Mouse (Mus musculus): ENCODE measurements around the gene Mad2l2. TPM values are rescaled to one million over a fixed set of nuclear protein-coding genes. Genes with fewer than 3 reads are reported as not detected.
A peak's percentile ranks its signal among the peaks of the same experiment; 100 is the strongest.
"Not testable (repeated sequence)": the region's sequence is repeated elsewhere in the genome, so short reads cannot be mapped to it uniquely, and the experiment has no call there.

The Mad2l2 gene
- polyA plus RNA-seq, 1 experiment from 2014 or later, result 96.6 TPM

- Histone ChIP-seq H3K36me3 (ENCODE audit: poor library complexity, severe bottlenecking) (no peaks in the 10 kb centered on the region), H3K9me3 (replicated peaks) (no peaks in the 10 kb centered on the region), H3K4me2 (no peak overlapping the region), H3K9ac (no peak overlapping the region), H3K4me3 (no peak overlapping the region), H3K4me1 (peaks cover 22% of the 10 kb centered on the region), H3K27ac (no peak overlapping the region), H3K27me3 (peaks cover 30% of the 10 kb centered on the region)
- no peak for ATAC-seq
- 62% methylated on average over 4 of the region's 4 CpGs for WGBS
These were observed 55.6 kb downstream of the Mad2l2 start for GRCm38 (mm10) chr4:148185819-148186218.

- H3K27ac ChIP-seq; ATAC-seq; H3K36me3 ChIP-seq (ENCODE audit: poor library complexity, severe bottlenecking); H3K9ac ChIP-seq; H3K9me3 ChIP-seq (replicated peaks); H3K4me3 ChIP-seq; H3K4me2 ChIP-seq: not testable (repeated sequence)
- Histone ChIP-seq H3K27me3 (peaks cover 28% of the 10 kb centered on the region), H3K4me1 (peaks cover 12% of the 10 kb centered on the region)
- WGBS, result 85% methylated on average over 1 of the region's 1 CpGs
These were observed 58.6 kb downstream of the Mad2l2 start for GRCm38 (mm10) chr4:148188767-148189166.

- ATAC-seq, result peak; percentile 41; the same call in 1 of the 2 replicates
- H3K9ac ChIP-seq, result no peak overlapping the region
- H3K36me3 ChIP-seq (ENCODE audit: poor library complexity, severe bottlenecking), result no peaks in the 10 kb centered on the region
- H3K27me3 ChIP-seq, result 0 out of 2 replicates have a peak, but pooled peaks cover 3% of the 10 kb centered on the region
- WGBS, result 41% methylated on average over 11 of the region's 11 CpGs
- no peak overlapping the region for H3K4me3 ChIP-seq
- peaks cover 6% of the 10 kb centered on the region; the same call in 1 of the 2 replicates for H3K4me1 ChIP-seq
- H3K27ac ChIP-seq, result no peak overlapping the region
- no peak overlapping the region for H3K4me2 ChIP-seq
- no peaks in the 10 kb centered on the region for H3K9me3 ChIP-seq (replicated peaks)
These were observed 62.6 kb downstream of the Mad2l2 start for GRCm38 (mm10) chr4:148192707-148193245.

- Histone ChIP-seq H3K4me3 (no peak overlapping the region), H3K27ac (no peak overlapping the region), H3K27me3 (0 out of 2 replicates have a peak, but pooled peaks cover 6% of the 10 kb centered on the region), H3K36me3 (ENCODE audit: poor library complexity, severe bottlenecking) (no peaks in the 10 kb centered on the region), H3K9me3 (replicated peaks) (no peaks in the 10 kb centered on the region), H3K4me2 (no peak overlapping the region), H3K9ac (no peak overlapping the region), H3K4me1 (peaks cover 11% of the 10 kb centered on the region)
- ATAC-seq, result no peak
These were observed 64.2 kb downstream of the Mad2l2 start for GRCm38 (mm10) chr4:148194400-148194799.

Small RNA genes lying within 50 kb of the gene (microRNA-seq; reads per million reads assigned to microRNA genes)
- gene Mir7022, result not detected

Other genes starting within 250 kb of the Mad2l2 start
- gene Mfn2, start 225.7 kb upstream of the Mad2l2 start, polyA plus RNA-seq (2015; fragmentation: Nextera tagmentation; extraction: Ambion mirVana), result 52.4 and 61.8 TPM in 2 replicates
- gene Plod1, start 193.6 kb upstream of the Mad2l2 start, polyA plus RNA-seq (2015; fragmentation: Nextera tagmentation; extraction: Ambion mirVana), result 14.0 and 15.0 TPM in 2 replicates
- gene 2510039O18Rik, start 189.5 kb upstream of the Mad2l2 start, polyA plus RNA-seq (2015; fragmentation: Nextera tagmentation; extraction: Ambion mirVana), result 9.0 and 10.2 TPM in 2 replicates
- gene Nppb, start 144.6 kb upstream of the Mad2l2 start, polyA plus RNA-seq (2015; fragmentation: Nextera tagmentation; extraction: Ambion mirVana), result not detected in 2 replicates
- gene Nppa, start 129.7 kb upstream of the Mad2l2 start, polyA plus RNA-seq (2015; fragmentation: Nextera tagmentation; extraction: Ambion mirVana), result 0.79 and 2.4 TPM in 2 replicates
- gene Clcn6, start 91.6 kb upstream of the Mad2l2 start, polyA plus RNA-seq (2015; fragmentation: Nextera tagmentation; extraction: Ambion mirVana), result 21.6 and 24.8 TPM in 2 replicates
- 15.9 and 18.2 TPM in 2 replicates for gene Mthfr, start 91.3 kb upstream of the Mad2l2 start, polyA plus RNA-seq (2015; fragmentation: Nextera tagmentation; extraction: Ambion mirVana)
- 6.9 and 8.3 TPM in 2 replicates for gene Agtrap, start 42.4 kb upstream of the Mad2l2 start, polyA plus RNA-seq (2015; fragmentation: Nextera tagmentation; extraction: Ambion mirVana)
- 11.7 and 12.5 TPM in 2 replicates for gene Draxin, start 314 bp downstream of the Mad2l2 start, polyA plus RNA-seq (2015; fragmentation: Nextera tagmentation; extraction: Ambion mirVana)
- 14.2 and 16.7 TPM in 2 replicates for gene Fbxo6, start 21.8 kb downstream of the Mad2l2 start, polyA plus RNA-seq (2015; fragmentation: Nextera tagmentation; extraction: Ambion mirVana)
- 62.4 and 71.9 TPM in 2 replicates for gene Fbxo44, start 30.1 kb downstream of the Mad2l2 start, polyA plus RNA-seq (2015; fragmentation: Nextera tagmentation; extraction: Ambion mirVana)
- 1.0 TPM in 2 replicates for gene Fbxo2, start 30.2 kb downstream of the Mad2l2 start, polyA plus RNA-seq (2015; fragmentation: Nextera tagmentation; extraction: Ambion mirVana)
- 6.3 and 6.5 TPM in 2 replicates for gene Disp3, start 157.6 kb downstream of the Mad2l2 start, polyA plus RNA-seq (2015; fragmentation: Nextera tagmentation; extraction: Ambion mirVana)

Measured in forebrain, embryonic 13.5 days (tissue).